Mouse (Mus musculus) midbrain, postnatal 0 days (tissue): Measurements from ENCODE around the gene Rasgef1c. TPM values are rescaled to one million over a fixed set of nuclear protein-coding genes. Genes with fewer than 3 reads are reported as not detected.

Experiments used
- ATAC-seq: fragments of 200-750 bp; cut with Nextera tagmentation; 2 replicates; pipeline ENCODE4 v1.8.0; 2017; ENCODE audit warnings: moderate number of reproducible peaks, mild to moderate bottlenecking, moderate TSS enrichment, moderate library complexity; ENCODE audit not compliant: low FRiP score
- DNase-seq: peaks from one replicate; pipeline ENCODE4 v3.0.0-alpha.2; 2015; ENCODE audit warnings: low spot score
- H3K27ac ChIP-seq: fragments of 300-500 bp; sonication (generic); 2 replicates; pipeline ENCODE4 v1.5.1; 2014; ENCODE audit warnings: low read depth, mild to moderate bottlenecking, low read length, mixed read lengths
- H3K27me3 ChIP-seq: fragments of 300-500 bp; sonication (generic); 2 replicates; pipeline ENCODE4 v1.6.1; 2014; ENCODE audit warnings: low read length, control low read depth, mixed read lengths; ENCODE audit not compliant: insufficient read depth
- H3K36me3 ChIP-seq: fragments of 300-500 bp; sonication (generic); 2 replicates; pipeline ENCODE4 v1.6.1; 2014; ENCODE audit warnings: low read length, control low read depth, mixed read lengths; ENCODE audit not compliant: insufficient read depth
- H3K4me1 ChIP-seq: fragments of 300-500 bp; sonication (generic); 2 replicates; pipeline ENCODE4 v1.6.1; 2014; ENCODE audit warnings: mild to moderate bottlenecking, control low read depth, antibody characterized with exemption, low read length, mixed read lengths; ENCODE audit not compliant: insufficient read depth
- H3K4me2 ChIP-seq: fragments of 300-500 bp; sonication (generic); 2 replicates; pipeline ENCODE4 v1.6.1; 2014; ENCODE audit warnings: low read depth, mild to moderate bottlenecking, low read length, mixed read lengths; ENCODE audit not compliant: poor library complexity, severe bottlenecking
- H3K4me3 ChIP-seq: fragments of 300-500 bp; sonication (generic); 2 replicates; pipeline ENCODE4 v1.5.1; 2014; ENCODE audit warnings: low read depth, mild to moderate bottlenecking, low read length, moderate library complexity
- H3K9ac ChIP-seq: fragments of 300-500 bp; sonication (generic); replicated peaks from 2 replicates; pipeline ENCODE4 v1.6.1; 2014; ENCODE audit warnings: mild to moderate bottlenecking, low read length, moderate library complexity, mixed read lengths; ENCODE audit not compliant: poor library complexity, severe bottlenecking
- H3K9me3 ChIP-seq: fragments of 300-500 bp; sonication (generic); 2 replicates; pipeline ENCODE4 v1.6.1; 2016; ENCODE audit warnings: low read length, control low read depth
- CTCF ChIP-seq: IDR thresholded peaks from 2 replicates; pipeline ENCODE4 v1.5.1; 2016; ENCODE audit warnings: antibody characterized with exemption, mild to moderate bottlenecking
- WGBS: fragments of 180-500 bp; shearing (Covaris S2); extraction: QIAGEN DNeasy Blood & Tissue Kit; methylation state at CpG from one replicate; pipeline ENCODE4 v1.1.7; 2014; 5-methylcytosine and 5-hydroxymethylcytosine counted together
- polyA plus RNA-seq: library from polyadenylated mRNA; unstranded; fragments of >200 nt; fragmentation: Nextera tagmentation; extraction: Ambion mirVana; gene quantifications from 2 replicates; pipeline ENCODE4 v1.2.1, GENCODE M21; 2015
- total RNA-seq: library from RNA; depleted of rRNA; stranded (reverse); fragments of >200 nt; gene quantifications from 2 replicates; pipeline ENCODE4 v1.2.3, GENCODE M21; 2014

Gene Rasgef1c
- total and polyA plus RNA-seq, 2 experiments from 2014 or later, result 43.3 to 45.7 TPM

DNA sequence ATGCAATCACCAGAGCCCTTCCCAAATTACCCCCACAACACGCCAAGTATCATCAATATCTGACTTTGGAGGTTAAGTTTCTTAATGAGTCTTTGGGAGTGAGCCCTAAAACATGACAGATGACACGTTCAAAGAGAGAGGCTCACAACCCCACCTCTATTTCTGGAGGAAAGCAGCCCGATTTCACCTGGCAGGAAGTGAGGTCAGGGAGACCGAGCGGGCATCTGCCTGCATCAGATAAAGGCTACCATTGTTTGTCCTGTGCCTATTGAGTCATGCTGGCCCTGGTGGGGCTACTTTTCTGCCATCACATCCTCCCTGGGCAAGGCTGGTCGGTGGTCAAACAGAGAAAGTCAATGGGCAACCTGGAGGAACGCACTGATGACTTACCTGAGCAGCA lies 115.9 kb downstream of the Rasgef1c start:
- no peak for DNase-seq
- no peak for ATAC-seq
- Histone ChIP-seq H3K36me3 (no peaks in the 10 kb centered on the region), H3K27me3 (no peaks in the 10 kb centered on the region), H3K9ac (no peak overlapping the region), H3K4me1 (no peaks in the 10 kb centered on the region), H3K4me2 (no peak overlapping the region), H3K9me3 (no peaks in the 10 kb centered on the region), H3K4me3 (no peak overlapping the region), H3K27ac (no peak overlapping the region)
- 82% methylated on average over 7 of the region's 7 CpGs for WGBS
- TF ChIP-seq CTCF, result no peak

DNA sequence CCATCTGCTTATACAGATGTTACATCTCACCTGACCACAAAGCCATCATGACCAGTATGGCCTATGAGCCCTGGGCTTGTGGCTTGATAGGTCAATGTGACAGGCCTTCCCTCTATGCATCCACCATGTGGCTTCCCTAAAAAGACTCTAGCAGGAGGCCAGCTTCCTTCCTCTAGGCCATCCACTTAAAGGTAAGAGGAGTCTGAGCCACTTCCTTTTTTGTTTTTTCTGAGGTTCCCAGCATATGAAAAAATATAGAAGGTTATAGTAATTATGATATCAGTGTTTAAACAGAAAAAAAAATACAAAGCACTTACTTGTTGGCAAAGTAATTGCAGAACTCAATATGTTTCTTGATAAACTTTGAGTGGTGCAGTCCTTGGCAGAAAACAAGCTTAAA lies 117.2 kb downstream of the Rasgef1c start:
- DNase-seq, result no peak
- Histone ChIP-seq H3K36me3 (no peaks in the 10 kb centered on the region), H3K9ac (no peak overlapping the region), H3K9me3 (no peaks in the 10 kb centered on the region), H3K27ac (no peak overlapping the region), H3K4me1 (no peaks in the 10 kb centered on the region), H3K4me3 (no peak overlapping the region), H3K27me3 (no peaks in the 10 kb centered on the region), H3K4me2 (no peak overlapping the region)
- ATAC-seq, result no peak
- TF ChIP-seq CTCF, result no peak

GRCm38 (mm10) chr11:50022085-50022484 lies 120.5 kb downstream of the Rasgef1c start:
- H3K4me2 ChIP-seq, result no peak overlapping the region
- ATAC-seq (no peak), DNase-seq (no peak)
- H3K27me3 ChIP-seq, result no peaks in the 10 kb centered on the region
- H3K27ac ChIP-seq, result no peak overlapping the region
- H3K9me3 ChIP-seq, result no peaks in the 10 kb centered on the region
- H3K36me3 ChIP-seq, result no peaks in the 10 kb centered on the region
- 75% methylated on average over 3 of the region's 3 CpGs for WGBS
- H3K4me1 ChIP-seq, result peaks cover 4% of the 10 kb centered on the region; the same call in 1 of the 2 replicates
- no peak overlapping the region for H3K4me3 ChIP-seq
- TF ChIP-seq CTCF, result no peak
- no peak overlapping the region for H3K9ac ChIP-seq

DNA sequence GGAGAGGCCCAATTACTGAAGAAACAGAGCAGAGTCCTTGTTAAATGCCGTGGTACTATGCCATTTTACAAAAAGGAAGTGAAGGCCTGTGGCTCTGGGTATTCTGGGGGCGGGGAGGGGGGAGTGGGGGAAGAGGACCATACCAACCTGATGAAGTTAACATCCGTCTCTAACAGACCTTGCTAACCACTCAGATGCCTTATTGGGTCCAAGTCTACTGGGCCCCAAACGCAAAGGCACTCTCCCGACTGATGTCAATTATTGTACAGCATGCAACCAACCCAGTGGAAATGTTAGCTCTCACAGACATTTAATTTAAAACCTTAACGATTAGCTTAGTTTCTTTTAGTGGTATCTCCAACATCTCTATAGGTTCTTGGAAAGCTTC lies 122.8 kb downstream of the Rasgef1c start:
- Histone ChIP-seq H3K9me3 (no peaks in the 10 kb centered on the region), H3K27me3 (no peaks in the 10 kb centered on the region), H3K36me3 (no peaks in the 10 kb centered on the region), H3K4me2 (peak overlapping the region; percentile 68), H3K27ac (peak overlapping the region; percentile 99), H3K4me1 (peaks cover 19% of the 10 kb centered on the region), H3K4me3 (peak overlapping the region; percentile 98), H3K9ac (no peak overlapping the region)
- no peak for TF ChIP-seq CTCF
- WGBS, result 53% methylated on average over 6 of the region's 6 CpGs
- peak; percentile 14 for ATAC-seq
- DNase-seq, result no peak

GRCm38 (mm10) chr11:50024833-50025720 lies 123.4 kb downstream of the Rasgef1c start, which contains the start of gene Rnf130:
Gene Rnf130 (plus strand): TSS chr11:50025346.
- H3K36me3 ChIP-seq, result no peaks in the 10 kb centered on the region
- H3K4me1 ChIP-seq, result peaks cover 20% of the 10 kb centered on the region
- no peak for TF ChIP-seq CTCF
- under 1% methylated on average over 82 of the region's 129 CpGs for WGBS
- peak within 1 kb of the TSS; percentile 98 for H3K4me3 ChIP-seq
- DNase-seq (peak; percentile 96), ATAC-seq (peak; percentile 91)
- peak within 1 kb of the TSS; percentile 99 for H3K27ac ChIP-seq
- H3K9me3 ChIP-seq, result no peaks in the 10 kb centered on the region
- H3K27me3 ChIP-seq, result no peaks in the 10 kb centered on the region
- peak within 1 kb of the TSS; percentile 68 for H3K4me2 ChIP-seq
- peak within 1 kb of the TSS; percentile 98 for H3K9ac ChIP-seq
